Mouse (Mus musculus) MEL-GATA-1-ER (cell line): ENCODE data around the gene Casp2.

ENCODE experiments used
- DNase-seq: peaks from one replicate; pipeline ENCODE4 v3.0.0-alpha.2; 2012; ENCODE audit warnings: low read depth; ENCODE audit errors: extremely low read depth

The Casp2 gene

DNA sequence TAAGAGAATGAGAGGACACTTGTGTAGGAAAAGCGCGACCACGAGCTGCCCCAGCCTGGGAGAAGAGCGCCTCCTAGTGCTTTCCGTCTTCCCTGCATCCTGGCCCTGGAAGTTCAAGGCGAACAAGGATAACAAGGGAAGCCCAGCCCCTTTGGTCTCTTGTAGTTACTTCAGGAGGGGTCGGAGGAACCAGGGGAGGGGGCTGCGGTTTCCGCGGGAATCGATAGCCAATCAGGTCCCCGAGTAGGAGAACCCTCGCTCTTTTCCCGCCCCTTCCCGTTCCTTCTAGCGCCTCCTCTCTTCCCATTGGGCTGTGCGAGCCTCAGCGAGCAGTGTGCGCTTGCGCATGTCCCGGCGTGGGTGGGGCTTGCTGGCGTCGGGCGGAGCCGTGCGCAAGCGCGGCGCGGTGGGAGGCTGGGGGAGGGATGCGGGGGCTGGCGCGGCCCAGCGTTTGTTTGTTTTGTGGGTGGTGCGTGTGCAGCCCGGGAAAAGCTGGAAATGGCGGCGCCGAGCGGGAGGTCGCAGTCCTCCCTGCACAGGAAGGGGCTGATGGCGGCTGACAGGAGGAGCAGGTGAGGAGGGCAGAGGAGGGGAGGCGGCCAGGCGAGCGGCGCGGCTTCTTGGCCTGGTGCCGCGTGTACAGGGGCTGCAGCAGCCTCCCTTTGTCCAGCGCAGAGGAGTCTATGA is at the start of gene Casp2:
TSS of gene Casp2 (plus strand) at position 360 of the 687 bp plus-strand sequence.
- DNase-seq, result peak; percentile 96

DNA sequence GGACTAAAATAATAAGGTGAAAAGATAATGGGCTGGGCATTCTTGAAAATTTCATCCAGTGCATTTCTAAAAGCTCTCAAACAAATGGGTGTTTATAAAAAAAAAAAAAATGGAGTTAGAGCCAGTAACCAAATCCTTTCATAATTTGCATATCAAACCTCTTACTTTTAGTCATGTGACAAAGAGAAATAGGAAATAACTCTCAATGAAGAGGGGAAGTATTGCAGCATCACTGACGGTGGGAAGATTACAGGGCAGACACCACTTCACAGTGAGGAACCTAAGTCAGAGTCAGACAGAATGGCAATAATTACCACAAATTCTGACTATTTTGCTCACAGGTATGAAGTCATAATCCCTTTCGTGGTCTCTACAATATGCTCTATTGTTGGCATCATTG is 49.8 kb upstream of the Casp2 start, which contains the start of gene Tas2r144:
TSS of gene Tas2r144 (plus strand) at position 301 of the 400 bp plus-strand sequence.
- DNase-seq, result no peak

DNA sequence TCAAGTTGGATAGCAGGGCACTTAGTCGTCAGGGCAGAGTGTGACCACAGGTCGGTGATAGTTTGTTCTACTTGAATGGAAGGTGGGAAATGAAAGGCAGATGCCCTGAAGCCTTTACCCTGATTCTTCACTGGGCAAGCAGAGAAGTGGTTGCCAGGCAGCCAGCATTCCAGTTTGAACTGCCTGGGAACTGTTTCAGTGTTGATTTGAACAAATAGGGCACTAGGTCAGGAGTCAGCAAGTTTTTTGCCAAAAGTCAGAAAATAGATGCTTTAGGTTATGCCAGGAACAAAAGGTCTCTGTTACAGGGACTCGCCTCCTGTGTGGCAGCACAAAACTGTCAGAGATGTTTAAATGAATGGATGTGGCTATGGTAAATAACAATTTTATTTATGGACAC is 42.5 kb upstream of the Casp2 start:
- DNase-seq, result no peak

DNA sequence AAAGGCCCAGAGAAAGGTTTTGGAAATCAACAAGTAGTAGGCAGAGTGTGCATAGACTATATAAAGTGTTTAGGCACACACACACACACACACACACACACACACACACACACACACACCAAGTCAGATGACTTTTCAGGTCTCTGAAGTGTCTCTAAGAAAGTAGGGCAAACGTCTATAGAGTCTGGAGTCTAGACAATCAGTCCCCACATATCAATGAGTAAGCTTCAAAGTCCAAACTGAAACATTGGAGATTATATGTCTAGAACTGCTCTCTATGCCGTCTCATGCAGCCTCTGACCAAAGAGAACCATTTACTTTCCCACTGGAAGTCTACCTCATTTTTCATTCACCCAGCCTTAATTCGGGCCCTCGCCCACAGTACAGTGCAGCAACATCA is 39.7 kb upstream of the Casp2 start:
- no peak for DNase-seq

DNA sequence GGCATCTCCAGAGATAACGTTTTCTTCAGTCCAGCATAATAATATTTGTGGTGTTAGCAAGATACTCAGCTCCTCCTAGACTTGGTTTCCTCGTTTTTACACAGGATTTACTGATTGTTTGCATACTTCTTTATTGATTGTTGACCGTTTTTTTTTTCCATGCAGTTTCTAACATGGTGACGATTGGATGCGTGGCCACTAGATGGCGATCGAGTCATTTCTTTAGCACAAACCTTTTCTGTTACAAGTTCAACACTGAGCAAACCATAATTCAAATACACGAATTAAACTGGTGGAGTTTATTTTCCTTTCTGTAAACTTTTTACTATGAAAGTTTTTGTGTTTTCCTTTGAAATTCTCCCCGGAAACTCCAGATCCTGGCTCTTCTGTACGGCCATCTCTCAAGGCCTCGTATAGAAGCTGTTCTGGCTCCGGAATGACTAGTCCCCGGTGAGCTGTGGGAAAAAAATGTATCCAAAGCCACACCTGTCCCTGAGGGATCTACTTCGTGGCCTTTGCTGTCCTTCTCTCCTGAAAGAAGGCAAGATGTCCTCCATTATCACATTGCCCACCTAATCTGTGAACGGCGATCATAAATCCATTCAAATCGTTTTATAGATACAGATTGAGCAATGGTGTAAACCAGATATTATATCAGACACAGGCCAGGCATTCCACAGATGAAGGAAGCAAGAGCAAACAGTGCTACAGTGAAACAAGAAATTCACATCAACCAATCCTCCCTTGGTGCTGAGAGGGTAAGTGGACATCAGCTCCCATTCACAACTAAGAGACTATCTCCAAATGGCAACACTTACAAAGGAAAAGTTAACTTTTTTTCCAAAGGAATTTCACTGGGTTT is 37.3 kb upstream of the Casp2 start:
- DNase-seq, result peak; percentile 41

DNA sequence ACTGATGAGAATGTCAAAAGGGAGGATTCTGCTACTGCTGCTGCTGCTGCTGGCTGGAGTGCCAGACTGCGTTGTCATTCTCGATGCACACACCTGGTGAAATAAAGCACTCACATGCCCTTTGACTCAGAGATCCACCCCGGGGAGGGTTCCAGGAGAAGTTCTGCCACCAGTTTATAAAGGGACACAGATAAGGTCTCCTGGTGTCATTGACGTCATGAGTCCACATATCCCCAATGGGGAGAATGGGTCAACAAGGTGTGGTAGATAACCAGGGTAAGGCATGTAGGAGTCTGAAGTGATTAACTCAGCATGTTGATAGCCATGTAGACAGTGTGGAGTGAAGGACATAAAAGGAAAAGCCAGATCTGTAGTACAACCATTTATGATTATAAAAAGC is 35.2 kb upstream of the Casp2 start:
- DNase-seq, result no peak

DNA sequence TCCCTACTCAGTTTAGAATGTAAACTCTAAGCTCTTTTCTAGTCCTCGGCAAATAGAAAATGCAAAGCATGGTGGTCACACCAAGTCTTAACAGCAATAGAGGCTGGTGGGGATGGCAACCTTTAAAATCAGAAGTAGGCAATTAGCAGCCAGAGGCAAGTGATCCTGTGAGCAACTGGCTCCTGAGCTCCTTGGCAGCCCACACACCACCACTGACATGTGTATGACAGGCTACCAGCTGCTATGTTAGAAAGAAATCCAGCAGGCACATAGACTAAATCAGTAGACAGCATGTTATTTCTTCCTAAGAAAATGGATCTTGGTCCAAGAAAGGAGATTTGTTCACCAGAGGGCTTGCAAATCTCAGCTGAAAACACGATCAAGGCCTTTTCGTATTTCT is 33.6 kb upstream of the Casp2 start:
- no peak for DNase-seq

DNA sequence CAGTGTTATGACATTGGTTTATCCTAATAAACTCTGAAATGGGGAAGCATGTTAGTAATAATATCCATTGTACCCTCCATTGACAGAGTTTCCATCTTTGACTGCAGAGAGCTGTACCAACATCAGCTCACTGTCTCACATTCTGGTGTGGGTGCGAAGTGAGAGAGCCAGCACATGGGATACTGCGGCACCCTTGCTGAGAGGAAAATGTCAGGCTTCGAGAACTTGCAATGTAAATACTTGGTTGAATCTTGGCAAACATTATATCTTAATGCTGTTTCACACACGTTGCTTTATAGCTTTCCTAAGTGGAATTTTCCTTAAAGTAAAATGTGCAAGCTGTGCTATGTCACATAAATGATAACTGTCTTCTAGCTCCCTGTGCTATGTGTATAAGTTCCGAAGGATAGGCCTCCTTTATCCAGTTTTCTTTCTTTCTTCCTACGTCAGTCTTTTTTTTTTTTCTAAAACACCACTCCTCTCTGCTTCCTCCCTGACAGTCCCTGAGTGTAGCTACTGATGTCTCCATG is 27.4 kb upstream of the Casp2 start:
- DNase-seq, result no peak

DNA sequence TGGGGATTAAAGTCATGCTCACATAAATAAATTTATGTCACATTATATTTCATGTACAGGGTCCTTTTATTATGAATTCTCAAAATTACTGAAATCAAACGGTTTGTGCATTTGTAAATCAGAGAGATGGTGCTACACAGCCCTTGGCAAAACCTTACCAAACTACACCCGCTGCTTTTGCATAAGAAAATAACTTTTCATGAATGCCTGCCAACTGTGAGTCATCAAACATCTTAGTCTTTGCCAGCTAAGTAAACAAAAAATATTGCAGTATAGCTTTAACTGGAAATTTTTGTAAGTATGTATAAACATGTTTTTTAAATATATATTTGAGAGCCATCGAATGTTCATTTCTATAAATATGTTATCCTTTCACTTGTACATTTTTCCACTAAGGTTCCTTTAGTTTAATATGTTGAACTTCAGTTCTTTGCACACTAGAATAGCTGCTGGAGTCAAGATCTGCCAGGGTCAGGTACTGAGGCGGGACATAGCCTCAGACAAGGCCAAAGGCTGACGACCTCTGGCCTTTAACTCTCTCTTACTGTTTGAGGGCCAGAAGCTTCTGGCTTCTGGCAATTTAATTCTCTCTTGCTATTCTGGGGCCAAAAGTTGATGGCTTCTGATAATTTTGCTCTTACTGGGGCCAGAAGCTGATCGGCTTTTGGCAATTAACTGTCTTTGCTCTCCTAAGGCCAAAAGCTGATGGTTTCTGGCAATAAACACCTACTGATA is 23.3 kb upstream of the Casp2 start:
- no peak for DNase-seq

DNA sequence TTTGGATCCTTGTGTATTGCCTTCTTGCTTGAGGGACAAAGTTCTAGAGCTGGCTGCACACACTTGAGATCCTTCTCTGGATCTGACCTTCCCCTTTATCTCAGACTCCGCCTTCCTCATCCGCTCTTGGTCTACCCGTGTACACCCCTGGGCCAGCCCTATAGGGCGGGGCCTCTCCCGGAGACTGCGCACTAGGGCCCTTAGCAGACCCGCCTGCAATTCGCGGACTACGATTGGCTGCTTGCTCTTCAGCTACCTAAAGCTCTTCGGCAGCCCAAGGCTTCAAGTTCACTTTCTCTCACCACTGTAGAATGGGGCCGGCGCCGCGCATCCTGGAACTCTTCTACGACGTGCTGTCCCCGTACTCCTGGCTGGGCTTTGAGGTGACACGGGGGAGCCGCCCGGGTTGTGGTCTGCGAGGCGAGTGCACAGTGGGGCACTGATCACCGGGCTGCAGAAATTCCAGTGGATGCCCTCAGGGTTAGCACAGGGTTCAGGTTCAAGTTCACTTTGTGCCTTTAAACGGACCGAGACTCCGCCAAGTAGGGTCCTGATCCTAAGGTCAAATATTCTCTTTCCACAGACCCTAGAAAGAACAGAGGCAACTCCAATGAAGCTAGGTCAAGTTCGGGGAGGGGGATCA is 19.0 kb upstream of the Casp2 start, which contains the start of gene Gstk1:
TSS of gene Gstk1 (plus strand) at position 225 of the 643 bp plus-strand sequence.
- peak; percentile 93 for DNase-seq

DNA sequence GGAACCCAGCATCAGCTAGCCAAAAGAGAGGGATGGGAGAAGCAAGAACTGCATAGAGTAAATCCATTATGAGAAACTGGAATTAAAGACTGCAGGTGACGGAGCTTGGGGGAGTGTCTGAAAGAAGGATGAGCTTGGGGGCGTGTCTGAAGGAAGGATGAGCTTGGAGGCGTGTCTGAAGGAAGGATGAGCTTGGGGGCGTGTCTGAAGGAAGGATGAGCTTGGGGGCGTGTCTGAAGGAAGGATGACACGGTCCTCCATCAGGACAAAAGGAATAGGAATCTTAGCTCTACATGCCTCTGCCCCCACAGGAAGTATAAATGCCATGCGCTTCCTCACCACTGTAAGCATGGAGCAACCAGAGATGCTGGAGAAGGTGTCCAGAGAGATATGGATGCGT is 17.6 kb upstream of the Casp2 start:
- peak; percentile 35 for DNase-seq

DNA sequence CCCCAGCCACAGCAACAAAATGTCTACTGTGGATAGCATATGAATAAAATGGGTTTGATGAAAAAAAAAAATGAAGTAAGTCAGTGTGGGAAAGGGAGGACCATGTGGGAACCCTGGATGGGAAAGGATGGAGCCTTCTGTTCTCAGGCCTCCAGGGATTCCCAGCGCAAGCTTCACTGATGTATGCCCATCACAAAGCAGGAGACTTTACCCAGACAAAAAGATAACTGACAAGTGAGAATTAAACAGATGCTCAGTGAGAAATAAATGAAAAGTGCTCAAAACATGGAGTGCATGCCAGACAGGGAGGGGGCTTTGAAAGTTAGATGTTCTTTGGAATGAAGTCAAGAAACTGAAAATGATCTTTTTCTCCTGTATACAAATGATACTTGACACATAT is 16.8 kb upstream of the Casp2 start:
- DNase-seq, result no peak

DNA sequence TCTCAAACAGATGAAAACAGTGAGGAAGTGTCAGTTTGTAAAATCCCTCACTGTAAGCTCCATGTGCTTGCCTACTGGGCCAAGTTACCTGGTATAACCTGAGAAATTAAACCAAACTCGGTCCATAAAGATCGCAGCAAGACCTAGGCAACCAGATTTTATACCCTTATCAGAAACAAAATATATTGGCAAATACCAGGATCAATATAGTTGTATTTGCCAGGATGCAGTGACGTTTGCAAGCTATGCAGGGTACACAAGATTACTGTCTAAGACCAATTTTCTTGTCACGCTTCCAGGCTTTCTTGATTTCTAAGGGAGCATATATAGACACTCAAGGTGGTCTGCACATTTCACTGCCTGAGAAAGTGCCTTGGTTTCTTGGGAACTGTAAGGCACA is 13.0 kb upstream of the Casp2 start:
- no peak for DNase-seq

DNA sequence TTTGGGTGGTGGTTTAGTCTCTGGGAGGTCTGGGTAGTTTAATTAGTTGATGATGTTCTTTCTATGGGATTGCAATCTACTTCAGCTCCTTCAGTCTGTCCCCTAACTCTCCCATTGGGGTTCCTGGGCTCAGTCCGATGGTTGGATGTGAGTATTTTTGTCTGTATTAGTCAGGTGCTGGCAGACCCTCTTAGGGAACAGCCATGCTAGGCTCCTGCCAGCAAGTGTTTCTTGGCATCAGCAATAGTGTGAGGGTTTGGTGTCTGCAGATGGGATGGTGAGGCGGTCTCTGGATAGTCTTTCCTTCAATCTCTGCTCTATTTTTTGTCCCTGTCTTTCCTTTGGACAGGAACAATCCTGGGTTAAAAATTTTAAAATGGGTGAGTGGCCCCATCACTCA is 11.7 kb upstream of the Casp2 start:
- DNase-seq, result no peak

DNA sequence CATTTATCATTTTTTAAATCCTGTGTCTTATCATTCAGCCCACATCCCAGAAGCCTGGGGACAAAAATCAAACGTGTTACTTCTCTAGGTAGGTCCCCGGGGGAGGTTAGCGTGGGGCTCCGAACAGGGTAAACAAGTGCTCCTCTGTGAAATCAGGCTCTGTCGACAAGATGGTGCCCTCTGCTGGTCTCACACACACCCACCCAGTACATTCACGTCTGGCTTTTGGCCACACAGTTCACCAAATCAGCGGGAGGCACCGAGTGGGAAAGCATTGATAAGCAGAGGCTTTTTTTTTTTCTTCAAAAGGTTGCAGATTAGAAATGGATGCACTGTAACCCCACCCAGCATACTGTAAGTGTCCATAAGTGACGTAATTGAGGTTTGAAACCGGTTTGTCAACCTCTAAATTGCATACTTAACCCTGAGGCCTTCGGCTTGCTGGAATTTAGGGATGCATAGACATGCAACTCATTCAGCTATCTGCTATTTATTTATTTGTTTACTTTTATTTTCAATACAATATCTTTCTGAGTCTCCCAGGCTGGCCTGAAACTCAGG is 7.4 kb upstream of the Casp2 start:
- peak; percentile 60 for DNase-seq

DNA sequence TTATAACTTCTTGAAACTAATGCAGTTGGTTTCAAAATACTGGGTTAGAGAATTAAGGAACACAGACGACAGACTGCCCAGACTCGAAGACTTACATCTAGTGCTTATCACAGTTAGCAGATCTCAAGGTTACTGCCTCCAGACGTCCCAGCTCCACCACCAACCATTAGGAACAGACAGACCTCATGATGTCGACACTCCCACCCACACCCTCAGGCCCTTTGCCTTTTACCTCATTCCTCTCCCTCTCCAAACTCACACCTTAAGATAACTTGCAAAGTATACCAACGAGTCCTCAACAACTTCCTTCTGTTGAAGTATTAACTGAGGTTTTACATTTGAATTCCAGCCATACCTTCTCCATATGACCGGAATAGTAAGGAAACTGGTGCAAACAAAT is 4.4 kb upstream of the Casp2 start:
- no peak for DNase-seq

DNA sequence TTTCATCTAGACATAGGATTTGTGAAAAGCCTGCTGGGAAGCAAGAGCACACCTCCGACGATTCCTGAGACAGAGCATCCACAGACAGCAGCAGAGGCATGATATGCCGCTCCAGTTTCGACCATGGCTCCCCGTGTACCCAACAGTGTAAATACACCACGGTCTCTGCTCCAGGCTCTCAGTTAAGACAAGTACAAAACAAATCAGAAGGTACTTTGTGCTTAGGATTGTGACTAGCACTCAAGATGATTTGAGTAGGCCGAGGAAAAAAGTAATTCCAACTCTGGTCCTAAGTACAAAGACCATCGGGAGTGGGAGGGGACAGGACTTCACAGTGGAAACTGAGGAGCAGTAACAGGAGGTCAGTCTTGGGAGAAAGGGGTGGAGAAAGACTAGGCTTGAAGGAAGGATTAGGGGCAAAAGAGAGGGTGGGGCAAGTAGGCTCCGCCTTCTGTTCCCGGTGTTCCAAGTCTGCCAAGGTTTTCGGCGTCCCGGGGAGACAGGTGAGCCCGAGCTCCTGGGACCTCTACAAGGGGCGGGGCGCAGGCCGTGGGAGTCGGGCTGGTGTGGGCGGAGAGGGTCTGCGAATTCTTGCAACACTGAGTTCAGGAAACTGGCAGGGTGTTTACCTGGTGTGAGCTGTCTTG is 3.1 kb upstream of the Casp2 start, which contains the start of gene Tmem139:
TSS of gene Tmem139 (plus strand) at position 447 of the 647 bp plus-strand sequence.
- DNase-seq, result no peak

DNA sequence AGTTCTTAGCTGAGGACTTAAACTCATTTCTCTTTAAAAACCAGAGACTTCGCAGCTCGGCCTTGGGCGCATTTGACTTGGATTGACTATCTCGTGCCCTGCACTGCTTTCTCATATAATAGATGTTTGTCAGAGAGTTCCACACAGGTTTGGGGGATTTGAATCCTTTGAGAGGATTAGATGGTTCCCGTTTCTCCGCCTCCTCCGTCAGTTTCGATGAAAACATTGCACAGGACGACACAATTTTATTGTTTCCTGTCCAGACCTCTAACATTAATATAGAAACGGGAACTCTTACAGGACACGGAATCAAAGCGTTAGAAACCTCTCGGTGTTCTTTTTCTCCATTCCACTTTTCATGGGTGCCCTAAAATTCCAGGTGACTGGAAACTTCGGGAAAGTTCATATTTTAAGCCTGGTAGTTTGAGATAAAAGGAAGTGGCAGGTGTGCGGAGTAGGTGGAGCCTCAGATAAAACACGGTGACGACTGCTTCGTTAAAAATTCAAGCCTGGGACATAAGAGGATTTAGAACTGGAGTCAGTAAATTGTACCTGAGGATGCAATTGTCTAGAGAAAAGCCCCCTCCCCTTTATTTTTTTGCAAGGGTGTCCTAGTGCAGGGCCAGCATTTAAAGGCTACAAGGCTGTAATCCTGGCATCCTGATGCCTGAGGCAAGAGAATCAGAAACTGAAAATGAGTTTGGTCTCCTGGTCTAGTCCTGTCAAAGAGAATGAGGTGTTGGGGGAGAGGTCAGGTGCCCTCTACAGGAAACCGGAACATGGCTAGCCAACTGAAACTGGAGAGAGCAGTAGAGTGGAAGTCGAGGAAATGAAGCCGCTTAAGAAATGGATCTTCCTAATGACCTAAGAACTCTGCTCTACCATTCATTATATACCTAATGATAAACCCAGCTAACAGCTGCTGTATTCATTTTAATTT is 876 bp downstream of the Casp2 start:
- peak; percentile 49 for DNase-seq

DNA sequence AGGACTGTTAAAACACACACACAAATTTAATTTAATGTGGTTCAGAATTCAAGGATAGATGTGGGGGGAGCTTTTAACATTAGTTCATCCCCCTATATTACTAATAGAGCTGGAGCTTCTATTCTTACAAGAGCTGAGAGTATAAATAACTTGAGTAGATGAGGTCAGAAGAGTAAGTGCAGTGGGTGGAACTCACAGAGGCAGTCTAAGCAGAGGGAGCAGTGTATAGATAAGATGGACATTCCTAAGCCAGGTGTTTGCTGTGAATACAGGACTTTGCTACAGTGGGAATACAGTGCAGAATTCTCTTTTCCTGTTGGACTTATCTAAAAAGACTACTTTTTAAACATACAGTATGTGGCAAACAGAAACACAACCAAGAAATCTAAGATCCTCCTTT is 6.0 kb downstream of the Casp2 start:
- no peak for DNase-seq
